Mouse (Mus musculus) heart, postnatal 0 days (tissue): ENCODE results near the gene Mctp1. TPM values are rescaled to one million over a fixed set of nuclear protein-coding genes. Genes with fewer than 3 reads are reported as not detected.

Source experiments
- ATAC-seq: fragments of 200-750 bp; cut with Nextera tagmentation; 2 replicates; pipeline ENCODE4 v1.8.0; 2017; ENCODE audit warnings: low read depth, moderate number of reproducible peaks, moderate library complexity; ENCODE audit not compliant: insufficient read depth
- DNase-seq: peaks from one replicate; pipeline ENCODE4 v3.0.0-alpha.2; 2016; ENCODE audit warnings: low spot score
- H3K27ac ChIP-seq: fragments of 300-500 bp; sonication (generic); 2 replicates; pipeline ENCODE4 v1.5.1; 2014; ENCODE audit warnings: low read depth, mild to moderate bottlenecking
- H3K27me3 ChIP-seq: fragments of 300-500 bp; sonication (generic); 2 replicates; pipeline ENCODE4 v1.6.1; 2014; ENCODE audit warnings: low read length, mixed read lengths; ENCODE audit not compliant: control insufficient read depth, insufficient read depth
- H3K36me3 ChIP-seq: fragments of 300-500 bp; sonication (generic); replicated peaks from 2 replicates; pipeline ENCODE4 v1.6.1; 2014; ENCODE audit warnings: low read length, mixed read lengths; ENCODE audit not compliant: control insufficient read depth, insufficient read depth
- H3K4me1 ChIP-seq: fragments of 300-500 bp; sonication (generic); 2 replicates; pipeline ENCODE4 v1.6.1; 2014; ENCODE audit warnings: antibody characterized with exemption; ENCODE audit not compliant: control insufficient read depth, insufficient read depth
- H3K4me2 ChIP-seq: fragments of 300-500 bp; sonication (generic); 2 replicates; pipeline ENCODE4 v1.6.1; 2014; ENCODE audit warnings: low read depth, mild to moderate bottlenecking, low read length, moderate library complexity
- H3K4me3 ChIP-seq: fragments of 300-500 bp; sonication (generic); 2 replicates; pipeline ENCODE4 v1.5.1; 2014; ENCODE audit warnings: low read depth, low read length
- H3K9ac ChIP-seq: fragments of 300-500 bp; sonication (generic); replicated peaks from 2 replicates; pipeline ENCODE4 v1.6.1; 2014; ENCODE audit warnings: low read depth, low read length, mixed read lengths
- H3K9me3 ChIP-seq: fragments of 300-500 bp; sonication (generic); replicated peaks from 2 replicates; pipeline ENCODE4 v1.6.1; 2016; ENCODE audit warnings: low read length; ENCODE audit not compliant: control insufficient read depth
- CTCF ChIP-seq: IDR thresholded peaks from 2 replicates; pipeline ENCODE4 v1.5.1; 2016; ENCODE audit warnings: antibody characterized with exemption, control low read depth, low read depth
- EP300 ChIP-seq: IDR thresholded peaks from 2 replicates; pipeline ENCODE4 v1.6.1; 2016; ENCODE audit warnings: antibody characterized with exemption, low read depth
- WGBS: fragments of 180-500 bp; shearing (Covaris S2); extraction: QIAGEN DNeasy Blood & Tissue Kit; methylation state at CpG from one replicate; pipeline ENCODE4 v1.1.7; 2014; 5-methylcytosine and 5-hydroxymethylcytosine counted together
- polyA plus RNA-seq: library from polyadenylated mRNA; unstranded; fragments of >200 nt; fragmentation: Nextera tagmentation; extraction: Ambion mirVana; gene quantifications from 2 replicates; pipeline ENCODE4 v1.2.1, GENCODE M21; 2015
- total RNA-seq: library from RNA; depleted of rRNA; stranded (reverse); fragments of >200 nt; gene quantifications from 2 replicates; pipeline ENCODE4 v1.2.3, GENCODE M21; 2014; ENCODE audit warnings: low replicate concordance

Mctp1 gene
- total and polyA plus RNA-seq, 2 experiments from 2014 or later = 0.34 TPM; not detected in 1

GRCm38 (mm10) chr13:76759832-76760490 is 375.6 kb downstream of the Mctp1 start:
- Histone ChIP-seq H3K27me3 (no peaks in the 10 kb centered on the region), H3K9ac (no peak overlapping the region), H3K4me2 (no peak overlapping the region), H3K27ac (no peak overlapping the region), H3K4me1 (no peaks in the 10 kb centered on the region), H3K4me3 (no peak overlapping the region), H3K36me3 (no peaks in the 10 kb centered on the region), H3K9me3 (no peaks in the 10 kb centered on the region)
- TF ChIP-seq CTCF (peak; percentile 73), EP300 (no peak)
- DNase-seq = peak; percentile 36
- WGBS = 30% methylated on average over 6 of the region's 6 CpGs
- ATAC-seq = no peak

- Histone ChIP-seq H3K27ac (no peak overlapping the region), H3K4me1 (no peaks in the 10 kb centered on the region), H3K4me2 (no peak overlapping the region), H3K36me3 (no peaks in the 10 kb centered on the region), H3K9ac (no peak overlapping the region), H3K9me3 (no peaks in the 10 kb centered on the region), H3K4me3 (no peak overlapping the region), H3K27me3 (no peaks in the 10 kb centered on the region)
- DNase-seq (no peak), ATAC-seq (no peak)
- WGBS = 54% methylated on average over 1 of the region's 1 CpGs
- TF ChIP-seq EP300 (no peak), CTCF (no peak)
These were observed 415.3 kb downstream of the Mctp1 start for GRCm38 (mm10) chr13:76799662-76800061.

GRCm38 (mm10) chr13:76801126-76801632 is 416.8 kb downstream of the Mctp1 start:
- 48% methylated on average over 6 of the region's 6 CpGs for WGBS

GRCm38 (mm10) chr13:76802051-76802728 is 417.9 kb downstream of the Mctp1 start:
- no peak overlapping the region for H3K27ac ChIP-seq
- 27% methylated on average over 3 of the region's 3 CpGs for WGBS
- H3K27me3 ChIP-seq = no peaks in the 10 kb centered on the region
- TF ChIP-seq CTCF (peak; percentile 56), EP300 (no peak)
- H3K4me1 ChIP-seq = no peaks in the 10 kb centered on the region
- no peak overlapping the region for H3K4me3 ChIP-seq
- no peaks in the 10 kb centered on the region for H3K36me3 ChIP-seq
- ATAC-seq = no peak
- no peak overlapping the region for H3K4me2 ChIP-seq
- H3K9ac ChIP-seq = no peak overlapping the region
- H3K9me3 ChIP-seq = no peaks in the 10 kb centered on the region
- peak; percentile 17 for DNase-seq

More at GRCm38 (mm10) chr13:76801126-76801632, 416.8 kb downstream of the Mctp1 start:
- Histone ChIP-seq H3K4me1 (no peaks in the 10 kb centered on the region), H3K27ac (no peak overlapping the region), H3K9me3 (no peaks in the 10 kb centered on the region), H3K36me3 (no peaks in the 10 kb centered on the region), H3K4me3 (no peak overlapping the region), H3K9ac (no peak overlapping the region), H3K27me3 (no peaks in the 10 kb centered on the region), H3K4me2 (no peak overlapping the region)
- no peak for ATAC-seq
- DNase-seq = no peak
- TF ChIP-seq EP300 = no peak
- TF ChIP-seq CTCF = no peak

GRCm38 (mm10) chr13:76802926-76803325 is 418.6 kb downstream of the Mctp1 start:
- ATAC-seq = no peak
- H3K27ac ChIP-seq = no peak overlapping the region
- no peak for DNase-seq
- H3K9me3 ChIP-seq = no peaks in the 10 kb centered on the region
- WGBS = 90% methylated on average over 9 of the region's 9 CpGs
- H3K27me3 ChIP-seq = no peaks in the 10 kb centered on the region
- H3K36me3 ChIP-seq = no peaks in the 10 kb centered on the region
- H3K4me1 ChIP-seq = no peaks in the 10 kb centered on the region
- no peak overlapping the region for H3K4me2 ChIP-seq
- no peak overlapping the region for H3K4me3 ChIP-seq
- TF ChIP-seq EP300 = no peak
- no peak for TF ChIP-seq CTCF
- no peak overlapping the region for H3K9ac ChIP-seq
